In the genomic region with DNA sequence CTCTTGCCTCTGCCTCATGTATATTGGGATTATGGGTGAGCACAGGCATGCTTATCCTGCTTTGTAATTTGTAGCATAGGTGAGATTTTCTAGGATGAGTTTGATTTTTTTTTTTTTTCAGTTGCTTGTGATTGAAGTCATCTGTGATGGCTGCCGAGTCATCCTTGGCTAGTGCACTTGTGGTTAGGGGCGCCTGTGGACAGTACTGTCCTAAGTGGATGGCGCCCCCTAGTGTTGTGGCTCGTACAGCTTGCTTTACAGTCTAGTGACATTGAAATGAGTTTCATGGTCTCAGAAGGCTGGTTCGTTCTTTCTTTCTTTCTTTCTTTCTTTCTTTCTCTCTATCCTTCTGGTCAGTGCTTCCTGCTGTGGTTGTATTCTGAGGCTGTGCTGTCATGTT, we compare ENCODE assay signal across 10 mouse cellular contexts. TPM values are rescaled to one million over a fixed set of nuclear protein-coding genes. Genes with fewer than 3 reads are reported as not detected.
DNase-seq lines count a peak whose midpoint lies in the region; ATAC-seq and TF ChIP-seq lines count a peak whose summit lies in the region.
"Had no signal": no experiment of that assay in that cellular context is flagged by ENCODE, and none has a peak within 500 bp of the region (broad histone marks: within the 10 kb centered on the region; RNA-seq: fewer than 3 reads in every experiment).

No protein-coding gene starts in this region.

- no peaks in the 10 kb centered on the region for H3K9me3 ChIP-seq in hindbrain, embryonic 11.5 days (ENCODE audit: control insufficient read depth, low read length)
- no peaks in the 10 kb centered on the region for H3K9me3 ChIP-seq in hindbrain, embryonic 12.5 days (replicated peaks)
- H3K9me3 ChIP-seq in ES-Bruce4 (replicated peaks; ENCODE audit: control insufficient read depth, insufficient read depth, low read length, poor library complexity, severe bottlenecking), result no peaks in the 10 kb centered on the region
- H3K9me3 ChIP-seq: limb, embryonic 13.5 days had no signal

- H3K27me3 ChIP-seq in hindbrain, embryonic 11.5 days (ENCODE audit: control insufficient read depth, insufficient read depth, low read length), result no peaks in the 10 kb centered on the region
- no peaks in the 10 kb centered on the region for H3K27me3 ChIP-seq in hindbrain, embryonic 12.5 days
- H3K27me3 ChIP-seq in ES-Bruce4 (ENCODE audit: control insufficient read depth, insufficient read depth, low read length, poor library complexity, severe bottlenecking), result no peaks in the 10 kb centered on the region
- H3K27me3 ChIP-seq in cerebellum, adult 2 months (ENCODE audit: control insufficient read depth, insufficient read depth, low read length), result no peaks in the 10 kb centered on the region
- H3K27me3 ChIP-seq: limb, embryonic 13.5 days had no signal

- TF ChIP-seq EP300 in ES-Bruce4 (IDR thresholded peaks at IDR 0.05; ENCODE audit: insufficient read depth, low read depth, low read length), result no peak

- ATAC-seq in hindbrain, embryonic 11.5 days (ENCODE audit: low FRiP score), result no peak
- no peak for ATAC-seq in hindbrain, embryonic 12.5 days (ENCODE audit: low FRiP score)

- no peaks in the 10 kb centered on the region for H3K4me1 ChIP-seq in hindbrain, embryonic 11.5 days (replicated peaks; ENCODE audit: control insufficient read depth, insufficient read depth, low read length)
- H3K4me1 ChIP-seq in hindbrain, embryonic 12.5 days, result peaks cover 7% of the 10 kb centered on the region; the same call in 1 of the 2 replicates
- peaks cover 3% of the 10 kb centered on the region for H3K4me1 ChIP-seq in ES-Bruce4 (ENCODE audit: control insufficient read depth, insufficient read depth, low read length)
- peaks cover 13% of the 10 kb centered on the region; the same call in 1 of the 2 replicates for H3K4me1 ChIP-seq in cerebellum, adult 2 months (ENCODE audit: control insufficient read depth, insufficient read depth, low read length)

- H3K4me3 ChIP-seq in hindbrain, embryonic 11.5 days (ENCODE audit: low read depth, low read length), result no peak overlapping the region
- H3K4me3 ChIP-seq in hindbrain, embryonic 12.5 days, result no peak overlapping the region
- H3K4me3 ChIP-seq in ES-Bruce4 (ENCODE audit: low read depth, low read length), result no peak overlapping the region
- H3K4me3 ChIP-seq in cerebellum, adult 2 months (replicated peaks; ENCODE audit: insufficient read depth, low read depth, low read length), result no peak overlapping the region
- H3K4me3 ChIP-seq: erythroblast, embryonic 14.5 days; limb, embryonic 13.5 days had no signal

- no peak overlapping the region for H3K27ac ChIP-seq in hindbrain, embryonic 11.5 days (ENCODE audit: low read depth, low read length)
- no peak overlapping the region for H3K27ac ChIP-seq in hindbrain, embryonic 12.5 days
- H3K27ac ChIP-seq in ES-Bruce4 (ENCODE audit: insufficient read depth, low read length), result no peak overlapping the region
- no peak overlapping the region for H3K27ac ChIP-seq in cerebellum, adult 2 months (ENCODE audit: insufficient read depth, low read length)
- H3K27ac ChIP-seq: limb, embryonic 13.5 days had no signal

- H3K36me3 ChIP-seq in hindbrain, embryonic 11.5 days (ENCODE audit: control insufficient read depth, insufficient read depth, low read length), result no peaks in the 10 kb centered on the region
- H3K36me3 ChIP-seq in hindbrain, embryonic 12.5 days, result no peaks in the 10 kb centered on the region
- no peaks in the 10 kb centered on the region for H3K36me3 ChIP-seq in ES-Bruce4 (ENCODE audit: control insufficient read depth, insufficient read depth, low read length, poor library complexity, severe bottlenecking)
- H3K36me3 ChIP-seq: limb, embryonic 13.5 days had no signal

- no peak for TF ChIP-seq POLR2A in ES-Bruce4 (IDR thresholded peaks at IDR 0.05; ENCODE audit: insufficient read depth, low read length)
- TF ChIP-seq POLR2A in cerebellum, adult 2 months (IDR thresholded peaks at IDR 0.05; ENCODE audit: borderline replicate concordance, insufficient read depth, low read length), result no peak

- peak; percentile 82 for DNase-seq in hindbrain, embryonic 11.5 days (ENCODE audit: low spot score)
- DNase-seq in 3T3-L1 (ENCODE audit: low read depth, low spot score), result peak; percentile 88
- DNase-seq in cerebellum, adult 2 months, result peak; percentile 62 to 74
- DNase-seq in kidney, postnatal 36 days, result peak; percentile 41 to 82
- peak; percentile 67 for DNase-seq in retina, postnatal 1 day
- no peak for DNase-seq in urinary bladder, adult 18-20 months (ENCODE audit: low spot score in 2 of 2)

- WGBS in hindbrain, embryonic 11.5 days, result 47% methylated on average over 5 of the region's 5 CpGs
- WGBS in hindbrain, embryonic 12.5 days, result 51% methylated on average over 5 of the region's 5 CpGs
- WGBS in cerebellum, adult 2 months, result 33% methylated on average over 5 of the region's 5 CpGs

- TF ChIP-seq CTCF in ES-Bruce4 (IDR thresholded peaks at IDR 0.05; ENCODE audit: low read depth, low read length), result peak; percentile 82
- peak; percentile 62 for TF ChIP-seq CTCF in cerebellum, adult 2 months (IDR thresholded peaks at IDR 0.05; ENCODE audit: borderline replicate concordance, insufficient read depth, low read depth, low read length)

- no peak overlapping the region for H3K9ac ChIP-seq in hindbrain, embryonic 11.5 days (ENCODE audit: low read depth, low read length)
- H3K9ac ChIP-seq in hindbrain, embryonic 12.5 days, result no peak overlapping the region
- H3K9ac ChIP-seq in ES-Bruce4 (ENCODE audit: low read depth, poor library complexity, severe bottlenecking), result no peak overlapping the region
- H3K9ac ChIP-seq: limb, embryonic 13.5 days had no signal

- no peak overlapping the region for H3K4me2 ChIP-seq in hindbrain, embryonic 11.5 days (replicated peaks; ENCODE audit: low read depth, low read length)
- H3K4me2 ChIP-seq in hindbrain, embryonic 12.5 days (replicated peaks), result no peak overlapping the region
- H3K4me2 ChIP-seq: limb, embryonic 13.5 days had no signal

RNA-seq across cellular contexts. Expression of gene Rptor, which starts 16.1 kb away (rescaled TPM):
- 10.4 and 12.4 TPM in 2 replicates for polyA plus RNA-seq in hindbrain, embryonic 11.5 days (2014; fragmentation: Nextera tagmentation; extraction: Ambion mirVana)
- polyA plus RNA-seq in hindbrain, embryonic 12.5 days (2016; fragmentation: Nextera tagmentation; extraction: Ambion mirVana), result 17.4 and 18.3 TPM in 2 replicates
- 41.5 and 47.1 TPM in 2 replicates for polyA plus RNA-seq in ES-Bruce4 (2011; ENCODE audit: insufficient read depth, insufficient read length, low read depth, missing spikeins)
- polyA plus RNA-seq in cerebellum, adult 2 months (2012; rRNA removed), result 43.6 and 45.0 TPM in 2 replicates

Comparison
In these comparisons a context has a peak if more than half of its experiments do, and no peak if none do; other contexts are left out.
1. DNase-seq: peak in hindbrain, embryonic 11.5 days (single experiment), 3T3-L1 (single experiment), cerebellum, adult 2 months (2 of 2), kidney, postnatal 36 days (2 of 2) and retina, postnatal 1 day (single experiment); none in urinary bladder, adult 18-20 months (0 of 2).